8 mouse cellular contexts compared by ENCODE assay signal in the genomic region with DNA sequence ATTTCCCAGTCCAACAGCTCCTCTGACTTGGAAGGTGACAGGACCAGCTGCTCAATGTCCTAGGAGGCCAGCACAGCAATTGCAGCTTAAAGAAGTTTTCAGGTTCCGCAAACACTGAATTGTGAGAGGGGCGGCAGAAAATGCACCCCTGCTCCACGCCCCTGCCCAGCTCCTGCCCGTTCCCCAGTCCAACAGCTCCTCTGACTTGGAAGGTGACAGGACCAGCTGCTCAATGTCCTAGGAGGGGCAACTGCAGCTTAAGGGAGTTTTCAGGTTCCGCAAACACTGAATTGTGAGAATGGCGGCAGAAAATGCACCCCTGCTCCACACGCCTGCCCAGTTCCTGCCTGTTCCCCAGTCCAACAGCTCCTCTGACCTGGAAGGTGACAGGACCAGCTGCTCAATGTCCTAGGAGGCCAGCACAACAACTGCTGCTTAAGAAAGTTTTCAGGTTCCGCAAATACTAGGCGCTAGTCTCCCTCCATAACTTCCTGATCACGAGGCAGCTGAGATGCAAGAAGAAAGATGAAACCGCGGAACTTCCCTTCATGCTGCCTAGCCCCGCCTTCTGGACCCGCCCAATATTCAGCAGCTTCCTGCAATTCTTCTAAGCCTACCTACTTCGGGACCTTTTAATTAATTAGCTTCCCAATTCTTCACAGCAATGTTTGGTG. TPM values are rescaled to one million over a fixed set of nuclear protein-coding genes. Genes with fewer than 3 reads are reported as not detected.
A peak's percentile ranks its signal among the peaks of the same experiment; 100 is the strongest.
DNase-seq lines count a peak whose midpoint lies in the region; ATAC-seq and TF ChIP-seq lines count a peak whose summit lies in the region.
"Not testable (repeated sequence)": the region's sequence is repeated elsewhere in the genome, so short reads cannot be mapped to it uniquely, and the experiment has no call there.

Gene Zfp984 (minus strand): TSS at position 497 of the 674 bp plus-strand sequence.

- 14% methylated on average over 15 of the region's 15 CpGs for WGBS in hindbrain, embryonic 14.5 days
- 10% methylated on average over 15 of the region's 15 CpGs for WGBS in neural tube, embryonic 14.5 days

- intact Hi-C loops in gastrocnemius, postnatal 14 days (cut with DNase I; ENCODE audit: low total_unique reads): not testable (repeated sequence)

- H3K4me2 ChIP-seq in hindbrain, embryonic 14.5 days (replicated peaks): peak within 1 kb of the TSS; percentile 64
- peak within 1 kb of the TSS; percentile 50 for H3K4me2 ChIP-seq in neural tube, embryonic 14.5 days (ENCODE audit: low read depth, low read length)

- DNase-seq in G1E (ENCODE audit: low spot score); layer of hippocampus, adult 2 months (ENCODE audit: low spot score in 2 of 2): not testable (repeated sequence)
- peak; percentile 83 for DNase-seq in embryo, embryonic 10.5 days (ENCODE audit: low spot score)
- peak; percentile 33 for DNase-seq in gastrocnemius, postnatal 14 days
- DNase-seq in hindbrain, embryonic 14.5 days (ENCODE audit: low spot score): peak; percentile 34
- DNase-seq in lung, postnatal 25 days (ENCODE audit: low spot score): peak; percentile 65
- DNase-seq in thymus, postnatal 0 days (ENCODE audit: low spot score): peak; percentile 73

- not testable (repeated sequence) for H3K9me3 ChIP-seq in G1E (replicated peaks); hindbrain, embryonic 14.5 days (ENCODE audit: control insufficient read depth, low read length); neural tube, embryonic 14.5 days (ENCODE audit: control insufficient read depth, low read length)

- H3K27me3 ChIP-seq in G1E (ENCODE audit: insufficient read depth, low read length); hindbrain, embryonic 14.5 days (ENCODE audit: control insufficient read depth, insufficient read depth, low read length); neural tube, embryonic 14.5 days (ENCODE audit: control insufficient read depth, insufficient read depth, low read length): not testable (repeated sequence)

- H3K4me1 ChIP-seq in G1E (ENCODE audit: insufficient read depth, low read depth, low read length); hindbrain, embryonic 14.5 days (replicated peaks; ENCODE audit: control insufficient read depth, insufficient read depth, low read length); neural tube, embryonic 14.5 days (ENCODE audit: control insufficient read depth, insufficient read depth, low read length): not testable (repeated sequence)

- peak within 1 kb of the TSS; percentile 49 for H3K9ac ChIP-seq in hindbrain, embryonic 14.5 days
- H3K9ac ChIP-seq in neural tube, embryonic 14.5 days (replicated peaks; ENCODE audit: low read depth, low read length): not testable (repeated sequence)

- H3K27ac ChIP-seq in hindbrain, embryonic 14.5 days; layer of hippocampus, adult 2 months; neural tube, embryonic 14.5 days (ENCODE audit: low read depth, low read length): not testable (repeated sequence)

- not testable (repeated sequence) for H3K36me3 ChIP-seq in G1E (replicated peaks); hindbrain, embryonic 14.5 days (replicated peaks; ENCODE audit: control insufficient read depth, insufficient read depth); neural tube, embryonic 14.5 days (ENCODE audit: control insufficient read depth, insufficient read depth, low read length)

- peak within 1 kb of the TSS; percentile 69 for H3K4me3 ChIP-seq in G1E (ENCODE audit: low read depth, low read length)
- H3K4me3 ChIP-seq in hindbrain, embryonic 14.5 days (replicated peaks; ENCODE audit: low read length): peak within 1 kb of the TSS; percentile 31
- H3K4me3 ChIP-seq in layer of hippocampus, adult 2 months: peak within 1 kb of the TSS; percentile 37; the same call in 1 of the 2 replicates
- H3K4me3 ChIP-seq in neural tube, embryonic 14.5 days (ENCODE audit: low read depth, low read length): peak within 1 kb of the TSS; percentile 25; the same call in 1 of the 2 replicates

- ATAC-seq in G1E (ENCODE audit: extremely low read depth, insufficient number of reproducible peaks, low FRiP score, poor library complexity, severe bottlenecking): peak; percentile 74; the same call in 1 of the 2 replicates
- not testable (repeated sequence) for ATAC-seq in hindbrain, embryonic 14.5 days (ENCODE audit: low FRiP score)
- 0 out of 2 replicates have a peak, but pooled peaks have one; percentile 38 for ATAC-seq in neural tube, embryonic 14.5 days (ENCODE audit: low read depth)

- not testable (repeated sequence) for TF ChIP-seq CTCF in G1E (IDR thresholded peaks at IDR 0.05; ENCODE audit: low read depth, low read length); layer of hippocampus, adult 2 months (conservative IDR thresholded peaks at IDR 0.05)

RNA-seq across cellular contexts. Expression of gene Zfp984, which starts in this region (rescaled TPM):
- total RNA-seq in G1E (2014; fragmentation: Nextera tagmentation): 121 and 143 TPM in 2 replicates
- total RNA-seq in G1E (2017): 27.0 and 36.5 TPM in 2 replicates
- 1.8 and 2.5 TPM in 2 replicates for polyA plus RNA-seq in G1E (2012)
- total RNA-seq in gastrocnemius, postnatal 14 days (2021): 1 to 10 TPM; 1.7 to 2.0 TPM
- polyA plus RNA-seq in hindbrain, embryonic 14.5 days (2014; fragmentation: Nextera tagmentation; extraction: Ambion mirVana): 4.8 and 6.1 TPM in 2 replicates
- total RNA-seq in layer of hippocampus, adult 2 months (2021): 1 to 10 TPM; 1.8 to 2.2 TPM
- 4.3 and 5.3 TPM in 2 replicates for polyA plus RNA-seq in neural tube, embryonic 14.5 days (2014; fragmentation: Nextera tagmentation; extraction: Ambion mirVana)
- polyA plus RNA-seq in thymus, postnatal 0 days (2015; fragmentation: Nextera tagmentation; extraction: Ambion mirVana): 16.4 TPM in 2 replicates

Comparison
In these comparisons a context has a peak if more than half of its experiments do, and no peak if none do; other contexts are left out.
1. RNA of gene Zfp984 (total RNA-seq): 27.0 to 143 TPM in G1E; 1.8 to 2.2 TPM in layer of hippocampus, adult 2 months and 1.7 to 2.0 TPM in gastrocnemius, postnatal 14 days; every median in the first group is over 4 times any median in the second.
2. Peak in every context shown above with its lines, with median percentiles within 50 percentile points of each other: H3K4me3 ChIP-seq.